Mouse (Mus musculus): ENCODE results near the gene Dffa. TPM values are rescaled to one million over a fixed set of nuclear protein-coding genes. Genes with fewer than 3 reads are reported as not detected.
"Not testable (repeated sequence)": the region's sequence is repeated elsewhere in the genome, so short reads cannot be mapped to it uniquely, and the experiment has no call there.

Dffa gene
- total and polyA plus RNA-seq, 2 experiments from 2014 or later = 20.8 to 26.2 TPM

- peak within 1 kb of the TSS; percentile 100 for H3K4me3 ChIP-seq (ENCODE audit: low read depth, low read length)
- DNase-seq (ENCODE audit: low spot score) (peak; percentile 94), ATAC-seq (ENCODE audit: insufficient read depth, low read depth) (peak; percentile 78)
- H3K27me3 ChIP-seq (ENCODE audit: control insufficient read depth, insufficient read depth, low read length) = no peaks in the 10 kb centered on the region
- TF ChIP-seq EP300 (IDR thresholded peaks at IDR 0.05; ENCODE audit: low read depth) (0 out of 2 replicates have a peak, but pooled peaks have one; percentile 60), CTCF (IDR thresholded peaks at IDR 0.05; ENCODE audit: low read depth) (no peak)
- peak within 1 kb of the TSS; percentile 86 for H3K4me2 ChIP-seq (ENCODE audit: low read depth, low read length)
- peak within 1 kb of the TSS; percentile 94 for H3K9ac ChIP-seq (replicated peaks; ENCODE audit: low read depth, low read length)
- peaks cover 2% of the 10 kb centered on the region; the same call in 1 of the 2 replicates for H3K36me3 ChIP-seq (replicated peaks; ENCODE audit: control insufficient read depth, insufficient read depth, low read length)
- no peaks in the 10 kb centered on the region for H3K9me3 ChIP-seq (replicated peaks; ENCODE audit: control insufficient read depth, low read length)
- WGBS = under 1% methylated on average over 49 of the region's 50 CpGs
- H3K27ac ChIP-seq (ENCODE audit: low read depth) = peak within 1 kb of the TSS; percentile 61
- H3K4me1 ChIP-seq (ENCODE audit: control insufficient read depth, insufficient read depth) = peaks cover 16% of the 10 kb centered on the region
Measured at GRCm38 (mm10) chr4:149099369-149100017, 4.5 kb upstream of the Dffa start, which contains the start of gene Pex14. Gene Pex14 (minus strand): TSS chr4:149099876.

DNA sequence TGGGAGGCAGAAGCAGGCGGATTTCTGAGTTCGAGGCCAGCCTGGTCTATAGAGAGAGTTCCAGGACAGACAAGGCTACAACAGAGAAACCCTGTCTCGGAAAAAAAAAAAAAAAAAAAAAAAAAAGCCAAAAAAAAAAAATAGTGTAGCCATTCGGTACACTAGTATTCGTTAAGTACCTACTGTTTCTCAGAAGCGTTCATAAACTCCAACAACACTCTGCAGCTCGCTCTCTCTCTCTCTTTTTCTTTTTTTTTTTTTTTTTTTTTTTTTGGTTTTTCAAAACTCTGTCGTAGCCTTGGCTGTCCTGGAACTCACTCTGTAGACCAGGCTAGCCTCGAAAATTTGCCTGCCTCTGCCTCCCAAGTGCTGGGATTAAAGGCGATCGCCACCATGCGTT lies 3.5 kb upstream of the Dffa start:
- not testable (repeated sequence) for H3K27ac ChIP-seq (ENCODE audit: low read depth); ATAC-seq (ENCODE audit: insufficient read depth, low read depth); H3K9me3 ChIP-seq (replicated peaks; ENCODE audit: control insufficient read depth, low read length); DNase-seq (ENCODE audit: low spot score); H3K27me3 ChIP-seq (ENCODE audit: control insufficient read depth, insufficient read depth, low read length); H3K9ac ChIP-seq (replicated peaks; ENCODE audit: low read depth, low read length); H3K36me3 ChIP-seq (replicated peaks; ENCODE audit: control insufficient read depth, insufficient read depth, low read length); H3K4me2 ChIP-seq (ENCODE audit: low read depth, low read length); H3K4me3 ChIP-seq (ENCODE audit: low read depth, low read length)
- 83% methylated on average over 12 of the region's 12 CpGs for WGBS
- H3K4me1 ChIP-seq (ENCODE audit: control insufficient read depth, insufficient read depth) = peaks cover 23% of the 10 kb centered on the region

GRCm38 (mm10) chr4:149101456-149101855 lies 2.5 kb upstream of the Dffa start:
- H3K4me1 ChIP-seq (ENCODE audit: control insufficient read depth, insufficient read depth) = peaks cover 23% of the 10 kb centered on the region
- ATAC-seq (ENCODE audit: insufficient read depth, low read depth) = no peak
- WGBS = 76% methylated on average over 3 of the region's 3 CpGs

DNA sequence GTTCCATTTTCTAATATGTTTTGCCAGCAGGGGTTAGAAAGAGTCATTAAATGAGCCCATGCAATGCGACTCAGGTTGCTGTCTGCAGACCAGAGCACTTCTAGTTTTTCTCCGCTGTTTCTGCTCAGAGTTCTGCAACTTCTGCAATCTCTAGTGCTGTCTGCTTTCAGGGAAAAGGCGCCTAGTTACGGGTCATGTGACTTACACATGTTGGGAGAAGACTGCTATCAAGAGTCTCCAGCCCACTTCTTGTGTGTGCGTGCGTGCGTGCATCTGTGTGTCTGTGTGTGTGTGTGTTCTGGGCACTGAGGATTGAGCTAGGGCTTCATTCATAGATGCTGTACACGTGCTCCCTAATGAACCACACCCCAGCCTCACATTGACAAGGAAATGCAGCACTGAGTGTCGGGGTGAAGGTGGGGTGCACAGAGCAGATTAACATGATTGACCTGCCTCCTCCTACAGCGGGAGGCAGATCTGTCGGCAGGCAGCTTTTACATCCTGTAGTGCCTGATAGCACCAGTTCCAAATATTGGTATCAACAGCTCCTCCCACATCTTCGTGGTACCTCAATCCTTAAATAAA lies 16.1 kb downstream of the Dffa start:
- not testable (repeated sequence) for H3K27ac ChIP-seq (ENCODE audit: low read depth); H3K9me3 ChIP-seq (replicated peaks; ENCODE audit: control insufficient read depth, low read length); H3K27me3 ChIP-seq (ENCODE audit: control insufficient read depth, insufficient read depth, low read length); DNase-seq (ENCODE audit: low spot score); ATAC-seq (ENCODE audit: insufficient read depth, low read depth); H3K4me3 ChIP-seq (ENCODE audit: low read depth, low read length); H3K9ac ChIP-seq (replicated peaks; ENCODE audit: low read depth, low read length); H3K4me2 ChIP-seq (ENCODE audit: low read depth, low read length); H3K4me1 ChIP-seq (ENCODE audit: control insufficient read depth, insufficient read depth)
- WGBS = 77% methylated on average over 12 of the region's 12 CpGs
- H3K36me3 ChIP-seq (replicated peaks; ENCODE audit: control insufficient read depth, insufficient read depth, low read length) = peaks cover 11% of the 10 kb centered on the region

More at GRCm38 (mm10) chr4:149101456-149101855, 2.5 kb upstream of the Dffa start:
- Histone ChIP-seq H3K27me3 (ENCODE audit: control insufficient read depth, insufficient read depth, low read length) (no peaks in the 10 kb centered on the region), H3K4me3 (ENCODE audit: low read depth, low read length) (no peak overlapping the region), H3K27ac (ENCODE audit: low read depth) (no peak overlapping the region), H3K36me3 (replicated peaks; ENCODE audit: control insufficient read depth, insufficient read depth, low read length) (0 out of 2 replicates have a peak, but pooled peaks cover under 1% of the 10 kb centered on the region), H3K9ac (replicated peaks; ENCODE audit: low read depth, low read length) (no peak overlapping the region), H3K9me3 (replicated peaks; ENCODE audit: control insufficient read depth, low read length) (no peaks in the 10 kb centered on the region), H3K4me2 (ENCODE audit: low read depth, low read length) (no peak overlapping the region)
- DNase-seq (ENCODE audit: low spot score) = no peak
- TF ChIP-seq EP300 (IDR thresholded peaks at IDR 0.05; ENCODE audit: low read depth) (no peak), CTCF (IDR thresholded peaks at IDR 0.05; ENCODE audit: low read depth) (no peak)

DNA sequence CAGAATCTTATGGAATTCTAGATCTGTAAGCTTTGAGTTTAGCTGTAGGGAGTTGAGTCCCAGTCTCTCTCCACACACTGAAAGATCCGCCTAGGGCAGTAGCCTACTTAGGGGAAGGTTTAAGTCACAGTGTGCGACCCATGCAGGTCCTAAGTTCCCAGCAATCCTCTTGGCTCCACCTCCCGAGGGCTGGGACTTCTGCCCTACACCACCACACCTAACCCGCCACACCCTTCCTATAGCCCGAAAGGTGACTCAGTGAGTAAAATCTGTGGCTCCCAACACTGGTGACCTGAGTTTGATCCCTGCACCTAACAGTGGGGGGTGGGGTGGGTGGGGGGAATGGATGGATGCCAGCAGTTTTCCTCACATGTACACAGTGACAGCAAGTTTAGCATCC lies 19.5 kb downstream of the Dffa start:
- Histone ChIP-seq H3K36me3 (replicated peaks; ENCODE audit: control insufficient read depth, insufficient read depth, low read length) (peaks cover 7% of the 10 kb centered on the region; the same call in 1 of the 2 replicates), H3K4me3 (ENCODE audit: low read depth, low read length) (no peak overlapping the region), H3K4me1 (ENCODE audit: control insufficient read depth, insufficient read depth) (no peaks in the 10 kb centered on the region), H3K9ac (replicated peaks; ENCODE audit: low read depth, low read length) (no peak overlapping the region), H3K4me2 (ENCODE audit: low read depth, low read length) (no peak overlapping the region), H3K27me3 (ENCODE audit: control insufficient read depth, insufficient read depth, low read length) (no peaks in the 10 kb centered on the region), H3K9me3 (replicated peaks; ENCODE audit: control insufficient read depth, low read length) (no peaks in the 10 kb centered on the region), H3K27ac (ENCODE audit: low read depth) (no peak overlapping the region)
- WGBS = 70% methylated on average over 5 of the region's 5 CpGs
- no peak for DNase-seq (ENCODE audit: low spot score)
- TF ChIP-seq EP300 (IDR thresholded peaks at IDR 0.05; ENCODE audit: low read depth) (no peak), CTCF (IDR thresholded peaks at IDR 0.05; ENCODE audit: low read depth) (no peak)
- no peak for ATAC-seq (ENCODE audit: insufficient read depth, low read depth)

Data from heart, postnatal 0 days (tissue).